Mouse (Mus musculus) activated CD4-positive, CD25-positive, alpha-beta regulatory T cell, adult 9 weeks (primary cell): ENCODE results near the gene Slc35e1. TPM values are rescaled to one million over a fixed set of nuclear protein-coding genes. Genes with fewer than 3 reads are reported as not detected.

Source experiments
- polyA plus RNA-seq: library from polyadenylated mRNA; unstranded; fragments of 100-300 nt; shearing (Covaris generic); gene quantifications from one replicate; pipeline ENCODE4 v1.2.1, GENCODE M21; 2017

The Slc35e1 gene
- 4.3 TPM for polyA plus RNA-seq

DNA sequence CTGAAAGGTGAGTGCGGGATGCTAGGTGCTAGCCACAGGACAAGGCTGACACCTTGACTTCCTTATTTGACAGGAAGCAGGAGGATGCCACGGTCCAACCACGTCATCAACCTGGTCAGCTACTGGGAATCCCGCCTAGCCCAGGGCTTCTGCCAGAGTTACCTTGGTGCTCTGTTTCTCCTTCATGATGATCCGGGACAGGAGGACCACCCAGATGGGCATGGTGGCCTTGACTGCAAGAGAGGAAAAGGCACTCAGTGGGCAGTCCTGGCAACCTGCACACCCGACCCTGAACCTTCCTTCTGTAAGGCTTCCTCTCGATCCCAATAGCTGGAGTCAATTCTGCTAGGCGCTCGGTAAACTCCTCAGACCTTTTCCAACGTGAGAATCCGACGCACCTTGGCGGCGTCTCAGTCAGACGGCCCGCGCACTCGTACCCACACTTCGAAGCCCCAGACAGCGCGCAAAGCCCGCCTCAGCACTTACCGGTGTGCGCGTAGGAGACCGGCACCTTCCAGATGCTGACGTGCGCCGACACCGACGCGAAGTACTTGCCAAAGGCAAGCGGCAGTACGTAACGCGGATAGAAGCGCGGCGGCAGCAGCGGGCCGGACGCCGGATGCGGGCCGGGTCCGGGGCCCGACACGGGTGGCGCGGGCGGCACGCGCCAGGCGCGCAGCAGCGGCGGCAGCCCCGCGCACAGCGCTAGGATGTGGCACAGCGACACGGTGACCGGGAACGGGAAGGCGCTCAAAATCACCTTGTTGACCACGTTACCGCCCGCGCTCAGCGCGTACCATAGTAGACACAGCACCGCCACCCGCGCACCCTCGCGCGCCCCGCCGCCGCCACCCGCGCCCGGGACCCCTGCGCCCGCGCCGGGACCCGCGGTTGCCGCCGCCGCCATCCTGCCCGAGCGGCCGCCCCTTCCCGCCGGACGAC lies at the start of gene Slc35e1:
Gene Slc35e1, minus strand, starts transcription at position 935 of the 942 bp plus-strand sequence.

DNA sequence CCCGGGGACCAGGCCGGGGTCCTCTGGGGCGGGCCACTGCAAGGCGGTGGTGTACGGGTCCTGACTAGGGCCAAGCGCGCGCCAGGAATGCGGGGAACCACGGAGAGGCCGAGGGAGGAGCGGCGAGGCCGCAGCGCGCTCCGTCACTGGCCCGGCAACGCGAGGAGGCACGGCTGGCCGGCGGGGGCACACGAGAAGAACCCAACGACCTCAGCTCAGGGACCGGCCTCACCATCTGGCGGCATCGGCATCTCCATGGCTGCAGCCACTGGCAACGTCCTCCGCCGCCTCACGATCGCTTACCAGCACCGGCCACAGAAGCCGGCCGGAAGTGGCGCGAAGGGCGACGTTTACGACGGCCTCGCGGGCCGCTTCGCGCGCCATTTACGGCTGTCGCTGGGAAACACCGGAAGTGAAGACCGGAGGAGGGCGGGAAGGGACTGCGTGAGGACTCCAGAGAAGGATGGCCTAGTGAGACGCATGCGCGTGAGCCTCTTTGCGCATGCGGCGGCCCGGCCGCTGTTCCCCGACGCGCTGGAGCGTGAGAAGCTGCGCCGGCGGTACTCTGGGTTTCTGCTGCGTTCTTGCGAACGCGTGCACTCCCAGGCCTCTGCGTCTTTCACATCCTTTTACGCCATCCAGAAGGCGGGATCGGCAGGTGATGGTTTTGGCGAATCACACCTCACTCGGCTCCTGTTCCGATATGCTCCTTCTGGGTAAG lies 17.4 kb downstream of the Slc35e1 start, which contains the start of gene Cherp:
Gene Cherp, minus strand, starts transcription at position 401 of the 721 bp plus-strand sequence.

GRCm38 (mm10) chr8:72443338-72443993 lies 48.9 kb downstream of the Slc35e1 start, which contains the start of the genes Calr3 and 1700030K09Rik:
TSS of gene Calr3 (minus strand) at chr8:72443870.
TSS of gene 1700030K09Rik (plus strand) at chr8:72443880.

Other genes with a start within 250 kb of the Slc35e1 start
- 6.2 TPM for gene Gm10282, start 187.4 kb downstream of the Slc35e1 start, polyA plus RNA-seq
- 12.4 TPM for gene Klf2, start 173.6 kb downstream of the Slc35e1 start, polyA plus RNA-seq
- gene Eps15l1, start 71.2 kb downstream of the Slc35e1 start, polyA plus RNA-seq, result 55.5 TPM
- gene Calr3, start 48.7 kb downstream of the Slc35e1 start, polyA plus RNA-seq, result 0.35 TPM
- 9.6 TPM for gene 1700030K09Rik, start 48.7 kb downstream of the Slc35e1 start, polyA plus RNA-seq
- 119 TPM for gene Cherp, start 17.4 kb downstream of the Slc35e1 start, polyA plus RNA-seq
- 7.1 TPM for gene Med26, start 55.7 kb upstream of the Slc35e1 start, polyA plus RNA-seq
- 64.8 TPM for gene Smim7, start 78.5 kb upstream of the Slc35e1 start, polyA plus RNA-seq
- gene Tmem38a, start 79.4 kb upstream of the Slc35e1 start, polyA plus RNA-seq, result 1.5 TPM
- gene Nwd1, start 154.1 kb upstream of the Slc35e1 start, polyA plus RNA-seq, result not detected
- 217 TPM for gene Sin3b, start 230.7 kb upstream of the Slc35e1 start, polyA plus RNA-seq